Mouse (Mus musculus): ENCODE measurements around the gene Nip7. TPM values are rescaled to one million over a fixed set of nuclear protein-coding genes. Genes with fewer than 3 reads are reported as not detected.

The Nip7 gene
- total and polyA plus RNA-seq, 2 experiments from 2014 or later = 14.0 to 34.3 TPM

DNA sequence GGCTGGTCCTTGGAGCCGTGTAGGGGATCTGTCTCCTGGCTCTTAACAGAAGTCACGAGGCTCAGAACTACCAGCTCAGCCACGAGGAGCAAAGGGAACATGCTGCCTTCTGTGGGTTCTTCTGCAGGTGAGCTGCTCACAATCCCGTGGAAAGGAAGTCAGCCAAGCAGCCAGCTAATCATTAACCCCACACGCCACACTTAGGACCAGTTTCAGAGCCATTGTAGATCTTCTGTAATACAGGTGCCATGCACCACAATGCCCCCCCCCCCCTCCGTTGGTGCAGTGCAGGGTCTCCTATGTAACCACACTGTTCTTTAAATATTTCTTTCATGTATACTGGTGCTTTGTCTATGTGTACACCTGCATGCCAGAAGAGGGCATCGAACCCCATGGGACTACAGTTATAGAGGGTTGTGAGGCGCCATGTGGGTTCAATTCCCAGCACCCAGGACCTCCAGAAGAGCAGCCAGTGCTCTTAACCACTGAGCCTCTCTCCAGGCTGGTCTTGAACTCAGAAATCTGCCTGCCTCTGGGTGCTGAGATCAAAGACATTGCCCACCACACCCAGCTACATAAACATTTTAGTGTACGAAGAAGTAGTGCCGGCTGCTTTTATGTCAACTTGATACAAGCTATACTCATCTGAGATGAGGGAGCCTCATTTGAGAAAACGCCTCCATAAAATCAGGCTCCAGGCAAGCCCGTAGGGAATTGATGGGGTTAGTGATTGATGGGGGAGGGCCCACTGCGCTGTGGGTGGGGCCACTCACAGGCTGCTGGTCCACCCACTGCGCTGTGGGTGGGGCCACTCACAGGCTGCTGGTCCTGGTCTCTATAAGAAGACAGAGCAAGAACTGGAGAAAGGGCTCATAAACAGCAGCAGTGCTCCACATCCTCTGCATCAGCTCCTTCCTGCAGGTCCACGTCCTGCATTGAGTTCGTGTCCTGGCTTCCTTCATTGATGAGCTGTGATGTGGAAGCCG lies 9.1 kb downstream of the Nip7 start, which contains the start of gene Tmed6:
Gene Tmed6, minus strand, starts transcription at position 134 of the 986 bp plus-strand sequence.
- no peaks in the 10 kb centered on the region for H3K9me3 ChIP-seq (replicated peaks; ENCODE audit: control insufficient read depth, low read length)
- WGBS = 54% methylated on average over 17 of the region's 17 CpGs
- H3K4me3 ChIP-seq (ENCODE audit: low read depth, low read length) = no peak within 1 kb of the TSS
- DNase-seq (ENCODE audit: low spot score) = no peak
- H3K27me3 ChIP-seq (ENCODE audit: control insufficient read depth, insufficient read depth, low read length) = no peaks in the 10 kb centered on the region
- no peak within 1 kb of the TSS for H3K27ac ChIP-seq (ENCODE audit: low read depth)
- no peak for TF ChIP-seq EP300 (IDR thresholded peaks at IDR 0.05; ENCODE audit: low read depth)
- ATAC-seq (ENCODE audit: insufficient read depth, low read depth) = no peak
- no peak within 1 kb of the TSS for H3K4me2 ChIP-seq (ENCODE audit: low read depth, low read length)
- no peaks in the 10 kb centered on the region for H3K4me1 ChIP-seq (ENCODE audit: control insufficient read depth, insufficient read depth)
- H3K9ac ChIP-seq (replicated peaks; ENCODE audit: low read depth, low read length) = no peak within 1 kb of the TSS
- H3K36me3 ChIP-seq (replicated peaks; ENCODE audit: control insufficient read depth, insufficient read depth, low read length) = peaks cover 14% of the 10 kb centered on the region

DNA sequence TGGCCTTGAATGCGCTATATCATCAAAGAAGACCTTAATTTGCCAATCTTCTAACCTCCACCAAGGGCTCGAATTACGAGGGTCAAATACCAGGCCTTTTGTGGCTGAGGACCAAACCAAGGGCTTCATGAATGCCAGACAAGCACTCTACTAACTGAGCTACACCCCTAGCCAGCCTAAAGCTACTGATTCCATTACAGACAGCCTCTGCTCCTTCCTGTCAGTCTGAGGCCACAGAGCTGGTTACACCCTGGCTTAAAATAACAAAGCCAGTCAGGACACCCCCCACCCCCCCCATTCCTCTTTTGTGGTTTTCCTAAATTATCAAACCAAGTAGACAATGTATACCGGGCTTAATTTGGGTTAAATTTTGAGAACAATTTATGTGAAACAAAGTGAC lies 17.0 kb downstream of the Nip7 start:
- WGBS = 74% methylated on average over 4 of the region's 4 CpGs
- TF ChIP-seq CTCF (IDR thresholded peaks at IDR 0.05; ENCODE audit: low read depth) (no peak), EP300 (IDR thresholded peaks at IDR 0.05; ENCODE audit: low read depth) (no peak)

DNA sequence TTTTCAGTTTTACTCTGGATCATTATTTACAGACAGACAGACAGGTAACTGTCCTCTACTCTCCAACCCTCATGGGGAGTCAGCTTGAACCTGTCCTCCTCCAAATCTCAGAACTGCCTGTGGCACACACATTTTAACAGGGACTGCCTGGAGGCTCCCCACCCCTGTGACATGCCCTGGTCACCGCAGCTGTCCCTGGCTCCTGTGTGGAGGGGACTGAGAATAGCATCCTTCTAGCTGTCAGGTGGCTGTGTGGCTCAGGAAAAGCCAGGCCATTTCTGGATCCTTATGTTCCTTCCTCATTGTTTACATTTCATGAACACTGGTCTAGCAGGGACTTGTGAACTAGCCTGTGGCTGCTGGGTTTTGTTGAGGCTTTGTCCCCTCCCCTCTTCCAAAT lies 17.5 kb downstream of the Nip7 start:
- Histone ChIP-seq H3K36me3 (replicated peaks; ENCODE audit: control insufficient read depth, insufficient read depth, low read length) (peaks cover 76% of the 10 kb centered on the region), H3K9me3 (replicated peaks; ENCODE audit: control insufficient read depth, low read length) (no peaks in the 10 kb centered on the region), H3K4me3 (ENCODE audit: low read depth, low read length) (no peak overlapping the region), H3K27ac (ENCODE audit: low read depth) (no peak overlapping the region), H3K9ac (replicated peaks; ENCODE audit: low read depth, low read length) (no peak overlapping the region), H3K27me3 (ENCODE audit: control insufficient read depth, insufficient read depth, low read length) (no peaks in the 10 kb centered on the region), H3K4me2 (ENCODE audit: low read depth, low read length) (no peak overlapping the region), H3K4me1 (ENCODE audit: control insufficient read depth, insufficient read depth) (no peaks in the 10 kb centered on the region)
- ATAC-seq (ENCODE audit: insufficient read depth, low read depth) = no peak
- TF ChIP-seq CTCF (IDR thresholded peaks at IDR 0.05; ENCODE audit: low read depth) = no peak
- no peak for TF ChIP-seq EP300 (IDR thresholded peaks at IDR 0.05; ENCODE audit: low read depth)
- no peak for DNase-seq (ENCODE audit: low spot score)
- 94% methylated on average over 1 of the region's 1 CpGs for WGBS

More for the DNA sequence above, 17.0 kb downstream of the Nip7 start:
- Histone ChIP-seq H3K4me2 (ENCODE audit: low read depth, low read length) (no peak overlapping the region), H3K9ac (replicated peaks; ENCODE audit: low read depth, low read length) (no peak overlapping the region), H3K4me3 (ENCODE audit: low read depth, low read length) (no peak overlapping the region), H3K36me3 (replicated peaks; ENCODE audit: control insufficient read depth, insufficient read depth, low read length) (peaks cover 72% of the 10 kb centered on the region), H3K4me1 (ENCODE audit: control insufficient read depth, insufficient read depth) (no peaks in the 10 kb centered on the region), H3K27me3 (ENCODE audit: control insufficient read depth, insufficient read depth, low read length) (no peaks in the 10 kb centered on the region), H3K9me3 (replicated peaks; ENCODE audit: control insufficient read depth, low read length) (no peaks in the 10 kb centered on the region), H3K27ac (ENCODE audit: low read depth) (no peak overlapping the region)
- DNase-seq (ENCODE audit: low spot score) = no peak
- ATAC-seq (ENCODE audit: insufficient read depth, low read depth) = no peak

DNA sequence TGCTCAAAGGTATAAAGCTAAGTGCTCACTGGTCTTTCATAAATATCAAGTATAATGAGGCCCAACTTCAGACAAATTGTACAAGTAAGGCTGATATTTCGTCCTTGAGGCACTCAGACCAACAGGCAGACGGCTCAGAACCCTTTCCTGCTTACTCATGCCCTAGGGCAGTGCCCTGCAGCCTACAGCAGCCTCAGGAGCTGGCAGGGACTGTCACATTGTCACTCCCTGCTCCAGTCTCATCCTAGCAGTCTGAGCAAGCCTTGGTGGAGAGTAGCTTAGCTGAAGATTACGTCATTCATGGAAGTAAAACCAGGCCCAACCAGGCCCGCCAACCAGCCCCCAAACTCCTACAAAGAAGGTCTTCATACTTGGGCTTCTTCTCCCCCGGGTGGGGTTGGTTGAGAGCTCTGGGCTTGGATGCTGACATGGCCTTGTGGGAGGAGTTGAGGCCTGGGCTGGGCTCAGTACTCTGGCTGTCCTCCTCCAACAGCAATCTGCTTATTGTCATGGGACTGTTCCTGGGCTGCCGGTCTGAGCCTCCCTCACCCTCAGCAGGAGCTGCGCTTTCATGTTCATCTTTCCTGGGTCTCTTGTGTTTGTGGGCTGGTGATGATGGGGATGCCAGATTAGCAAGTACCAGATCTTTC lies 19.7 kb downstream of the Nip7 start:
- Histone ChIP-seq H3K4me2 (ENCODE audit: low read depth, low read length) (no peak overlapping the region), H3K4me1 (ENCODE audit: control insufficient read depth, insufficient read depth) (no peaks in the 10 kb centered on the region), H3K27me3 (ENCODE audit: control insufficient read depth, insufficient read depth, low read length) (no peaks in the 10 kb centered on the region), H3K36me3 (replicated peaks; ENCODE audit: control insufficient read depth, insufficient read depth, low read length) (peaks cover 82% of the 10 kb centered on the region), H3K4me3 (ENCODE audit: low read depth, low read length) (no peak overlapping the region), H3K27ac (ENCODE audit: low read depth) (no peak overlapping the region), H3K9ac (replicated peaks; ENCODE audit: low read depth, low read length) (no peak overlapping the region), H3K9me3 (replicated peaks; ENCODE audit: control insufficient read depth, low read length) (no peaks in the 10 kb centered on the region)
- 79% methylated on average over 7 of the region's 7 CpGs for WGBS
- DNase-seq (ENCODE audit: low spot score) = no peak
- no peak for TF ChIP-seq CTCF (IDR thresholded peaks at IDR 0.05; ENCODE audit: low read depth)
- no peak for TF ChIP-seq EP300 (IDR thresholded peaks at IDR 0.05; ENCODE audit: low read depth)
- no peak for ATAC-seq (ENCODE audit: insufficient read depth, low read depth)

DNA sequence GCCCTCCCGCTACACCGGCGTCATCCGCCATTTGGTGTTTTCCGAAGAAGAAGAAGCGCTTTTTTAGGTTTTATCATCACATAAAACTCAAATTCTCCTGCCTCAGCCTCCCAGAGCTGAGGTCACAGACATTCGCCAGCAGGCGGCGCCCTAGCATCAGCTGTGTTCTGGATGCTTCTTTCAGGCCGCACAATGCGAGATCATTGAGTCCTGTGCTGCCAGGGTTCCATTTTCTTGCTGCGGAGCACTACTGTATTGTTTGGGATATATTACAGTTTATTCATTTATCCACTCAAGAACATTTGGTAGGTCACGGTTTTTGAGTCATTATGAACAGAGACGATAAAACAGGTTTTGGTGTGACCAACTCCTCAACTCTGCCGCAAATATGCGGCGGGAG lies 28.7 kb downstream of the Nip7 start:
- Histone ChIP-seq H3K27me3 (ENCODE audit: control insufficient read depth, insufficient read depth, low read length) (no peaks in the 10 kb centered on the region), H3K4me2 (ENCODE audit: low read depth, low read length) (no peak overlapping the region), H3K9ac (replicated peaks; ENCODE audit: low read depth, low read length) (no peak overlapping the region), H3K4me3 (ENCODE audit: low read depth, low read length) (no peak overlapping the region), H3K36me3 (replicated peaks; ENCODE audit: control insufficient read depth, insufficient read depth, low read length) (peaks cover 59% of the 10 kb centered on the region), H3K27ac (ENCODE audit: low read depth) (no peak overlapping the region), H3K4me1 (ENCODE audit: control insufficient read depth, insufficient read depth) (no peaks in the 10 kb centered on the region), H3K9me3 (replicated peaks; ENCODE audit: control insufficient read depth, low read length) (no peaks in the 10 kb centered on the region)
- TF ChIP-seq EP300 (IDR thresholded peaks at IDR 0.05; ENCODE audit: low read depth) = no peak
- no peak for TF ChIP-seq CTCF (IDR thresholded peaks at IDR 0.05; ENCODE audit: low read depth)
- WGBS = 96% methylated on average over 17 of the region's 17 CpGs
- DNase-seq (ENCODE audit: low spot score) = no peak
- no peak for ATAC-seq (ENCODE audit: insufficient read depth, low read depth)
